Mouse (Mus musculus): ENCODE results near the gene Spsb4.

DNA sequence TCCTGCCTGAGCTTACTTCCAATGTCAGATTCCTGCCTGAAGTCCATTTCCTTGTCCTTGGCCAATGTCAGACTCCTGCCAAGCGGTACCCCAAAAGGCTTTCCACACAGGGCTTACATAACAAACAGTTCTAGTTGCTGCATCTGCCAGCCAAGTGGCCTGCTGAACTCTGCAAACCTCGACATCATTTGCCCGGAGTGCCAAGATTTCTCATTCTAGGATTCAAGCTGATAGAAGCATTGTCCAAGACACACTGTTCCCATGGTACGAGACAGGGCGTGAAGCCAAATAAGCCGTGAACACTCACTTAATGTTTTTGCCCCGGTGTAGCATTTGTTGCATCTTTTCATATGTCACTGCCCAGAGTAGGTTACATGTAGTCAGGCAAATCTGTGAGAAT is 18.0 kb upstream of the Spsb4 start:
- TF ChIP-seq GATA1 (IDR thresholded peaks at IDR 0.05; ENCODE audit: low read length) (no peak), TAL1 (IDR thresholded peaks at IDR 0.05; ENCODE audit: low read length) (no peak)

All from erythroblast, embryonic 14.5 days (primary cell).